ENCODE assay signal across 10 mouse cellular contexts in the genomic region with DNA sequence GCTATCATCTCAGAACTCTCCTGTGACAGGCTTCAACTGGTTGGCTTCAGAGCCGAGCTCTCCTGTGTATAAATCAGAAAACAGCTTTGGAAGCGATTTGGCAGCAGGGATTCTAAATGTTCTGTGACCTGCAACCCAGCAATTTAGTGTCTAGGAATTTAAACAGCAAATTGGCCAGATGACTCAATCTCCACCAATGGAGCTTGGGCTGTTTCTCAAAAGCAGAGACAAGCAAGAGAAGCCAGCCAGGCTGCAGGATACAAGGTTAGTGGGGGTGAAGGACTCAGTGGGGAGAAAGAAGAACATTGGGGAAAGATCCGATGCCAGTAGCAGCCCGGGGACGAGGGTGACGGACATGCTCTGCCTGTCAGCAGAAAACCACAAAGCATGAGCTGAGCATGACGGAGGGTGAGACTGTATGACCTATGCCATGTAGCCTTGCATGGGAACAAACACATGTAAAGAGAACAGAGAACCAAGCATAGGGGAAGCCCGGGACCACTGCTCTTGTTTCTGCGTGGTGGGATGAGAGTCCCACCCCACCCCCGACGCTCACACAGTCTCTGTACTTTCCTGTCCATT. TPM values are rescaled to one million over a fixed set of nuclear protein-coding genes. Genes with fewer than 3 reads are reported as not detected.
DNase-seq lines count a peak whose midpoint lies in the region; ATAC-seq and TF ChIP-seq lines count a peak whose summit lies in the region.
"Had no signal": no experiment of that assay in that cellular context is flagged by ENCODE, and none has a peak within 500 bp of the region (broad histone marks: within the 10 kb centered on the region; RNA-seq: fewer than 3 reads in every experiment).

No protein-coding gene starts in this region.

- no peaks in the 10 kb centered on the region for H3K9me3 ChIP-seq in forebrain, postnatal 0 days (ENCODE audit: low read length)
- H3K9me3 ChIP-seq in forebrain, embryonic 11.5 days (ENCODE audit: control insufficient read depth, low read length) = no peaks in the 10 kb centered on the region

- no peak overlapping the region for H3K9ac ChIP-seq in forebrain, postnatal 0 days
- H3K9ac ChIP-seq in forebrain, embryonic 11.5 days (ENCODE audit: low read length) = no peak overlapping the region

- no peak for DNase-seq in forebrain, postnatal 0 days
- DNase-seq in forebrain, embryonic 11.5 days (ENCODE audit: low spot score) = no peak
- no peak for DNase-seq in left cerebral cortex, adult 2 months (ENCODE audit: extremely low spot score in 1 of 2, low spot score in 2 of 2)
- no peak for DNase-seq in left cerebral cortex, postnatal 14 days (ENCODE audit: low spot score in 2 of 2)
- peak; percentile 67 for DNase-seq in NIH3T3 (ENCODE audit: low read depth)
- DNase-seq in thymus, adult 2 months = no peak
- no peak for DNase-seq in thymus, postnatal 10 days (ENCODE audit: low spot score in 2 of 2)
- DNase-seq: cerebellum, adult 18-20 months had no signal

- peak overlapping the region; percentile 15; the same call in 1 of the 2 replicates for H3K27ac ChIP-seq in forebrain, postnatal 0 days (ENCODE audit: low read depth, low read length)
- H3K27ac ChIP-seq in forebrain, embryonic 11.5 days (ENCODE audit: low read depth, low read length) = no peak overlapping the region
- peak overlapping the region; percentile 20; the same call in 1 of the 2 replicates for H3K27ac ChIP-seq in left cerebral cortex, adult 2 months
- H3K27ac ChIP-seq in thymus, adult 2 months (ENCODE audit: control insufficient read depth, insufficient read depth, low read length) = no peak overlapping the region

- no peaks in the 10 kb centered on the region for H3K36me3 ChIP-seq in forebrain, postnatal 0 days (ENCODE audit: insufficient read depth)
- no peaks in the 10 kb centered on the region for H3K36me3 ChIP-seq in forebrain, embryonic 11.5 days (ENCODE audit: control insufficient read depth, insufficient read depth, low read length)
- no peaks in the 10 kb centered on the region for H3K36me3 ChIP-seq in thymus, adult 2 months (ENCODE audit: control insufficient read depth, insufficient read depth, low read length)

- H3K4me2 ChIP-seq in forebrain, postnatal 0 days (ENCODE audit: low read depth) = no peak overlapping the region
- H3K4me2 ChIP-seq in forebrain, embryonic 11.5 days (ENCODE audit: low read depth, low read length, severe bottlenecking) = no peak overlapping the region

- TF ChIP-seq CTCF in forebrain, postnatal 0 days (IDR thresholded peaks at IDR 0.05; ENCODE audit: low read depth) = no peak
- no peak for TF ChIP-seq CTCF in left cerebral cortex, adult 2 months (IDR thresholded peaks at IDR 0.05)
- no peak for TF ChIP-seq CTCF in thymus, adult 2 months (IDR thresholded peaks at IDR 0.05; ENCODE audit: borderline replicate concordance, control insufficient read depth, extremely low read depth, insufficient read depth, low read length, poor library complexity)

- 60% methylated on average over 11 of the region's 11 CpGs for WGBS in forebrain, postnatal 0 days
- WGBS in forebrain, embryonic 11.5 days = 83% methylated on average over 11 of the region's 11 CpGs
- 33% methylated on average over 11 of the region's 11 CpGs for WGBS in thymus, adult 2 months

- H3K27me3 ChIP-seq in forebrain, postnatal 0 days (ENCODE audit: insufficient read depth, low read length) = no peaks in the 10 kb centered on the region
- H3K27me3 ChIP-seq in forebrain, embryonic 11.5 days (ENCODE audit: control insufficient read depth, insufficient read depth, low read length) = no peaks in the 10 kb centered on the region
- no peaks in the 10 kb centered on the region for H3K27me3 ChIP-seq in thymus, adult 2 months (ENCODE audit: control insufficient read depth, insufficient read depth, low read length)

- H3K4me1 ChIP-seq in forebrain, postnatal 0 days (ENCODE audit: insufficient read depth) = no peaks in the 10 kb centered on the region
- no peaks in the 10 kb centered on the region; the same call in 1 of the 2 replicates for H3K4me1 ChIP-seq in forebrain, embryonic 11.5 days (replicated peaks; ENCODE audit: control insufficient read depth, insufficient read depth, low read length)
- H3K4me1 ChIP-seq in thymus, adult 2 months (replicated peaks; ENCODE audit: control insufficient read depth, insufficient read depth, low read length) = 0 out of 2 replicates have a peak, but pooled peaks cover 8% of the 10 kb centered on the region

- TF ChIP-seq POLR2A in thymus, adult 2 months (IDR thresholded peaks at IDR 0.05; ENCODE audit: control insufficient read depth, extremely low read depth, insufficient read depth, low read length, poor library complexity) = no peak

- ATAC-seq in forebrain, postnatal 0 days = peak; percentile 54
- no peak for ATAC-seq in forebrain, embryonic 11.5 days (replicated peaks; ENCODE audit: low FRiP score)
- ATAC-seq in megakaryocyte progenitor cell, adult 5-6 weeks (replicated peaks; ENCODE audit: poor library complexity) = peak; percentile 11; the same call in 1 of the 2 replicates

- H3K4me3 ChIP-seq in forebrain, postnatal 0 days (ENCODE audit: low read depth, low read length) = no peak overlapping the region
- no peak overlapping the region for H3K4me3 ChIP-seq in forebrain, embryonic 11.5 days (ENCODE audit: low read depth, low read length)
- no peak overlapping the region for H3K4me3 ChIP-seq in left cerebral cortex, adult 2 months
- no peak overlapping the region for H3K4me3 ChIP-seq in thymus, adult 2 months (ENCODE audit: control insufficient read depth, insufficient read depth, low read length)

- intact Hi-C loops in left cerebral cortex, adult 2 months (cut with DNase I) = no loop called here
- intact Hi-C loops in left cerebral cortex, postnatal 14 days (cut with DNase I) = no loop called here

RNA-seq across cellular contexts. Expression of a gene that starts 26.4 kb away (rescaled TPM):
- 0.10 TPM in 1 of 2 replicates, not detected in the other for total RNA-seq in forebrain, postnatal 0 days (2014; rRNA removed)
- not detected in 2 replicates for polyA plus RNA-seq in forebrain, postnatal 0 days (2015; fragmentation: Nextera tagmentation; extraction: Ambion mirVana)
- polyA plus RNA-seq in forebrain, embryonic 11.5 days (2014; fragmentation: Nextera tagmentation; extraction: Ambion mirVana) = not detected in 2 replicates
- total RNA-seq in left cerebral cortex, adult 2 months (2021) = under 1 TPM in 1 of 2 experiments, not detected in 1; 0.18 TPM
- not detected for total RNA-seq in left cerebral cortex, postnatal 14 days (2021)
- total RNA-seq in megakaryocyte progenitor cell, adult 5-6 weeks (2015) = 11.4 and 14.1 TPM in 2 replicates
- 5.7 and 6.1 TPM in 2 replicates for total RNA-seq in megakaryocyte progenitor cell, adult 5-6 weeks (2017)
- polyA plus RNA-seq in thymus, adult 2 months (2012; rRNA removed) = 256 and 265 TPM in 2 replicates
- total RNA-seq: left cerebral cortex, postnatal 10 days had no signal

RNA-seq across cellular contexts. Expression of a gene that starts 35.2 kb away (rescaled TPM):
- total RNA-seq in forebrain, postnatal 0 days (2014; rRNA removed) = 66.9 and 69.4 TPM in 2 replicates
- 5.5 and 7.9 TPM in 2 replicates for polyA plus RNA-seq in forebrain, postnatal 0 days (2015; fragmentation: Nextera tagmentation; extraction: Ambion mirVana)
- polyA plus RNA-seq in forebrain, embryonic 11.5 days (2014; fragmentation: Nextera tagmentation; extraction: Ambion mirVana) = 3.2 and 4.3 TPM in 2 replicates
- total RNA-seq in left cerebral cortex, adult 2 months (2021) = 10 to 100 TPM; 57.9 to 62.2 TPM
- 10 to 100 TPM; 60.2 to 61.2 TPM for total RNA-seq in left cerebral cortex, postnatal 14 days (2021)
- 0.64 and 0.78 TPM in 2 replicates for total RNA-seq in megakaryocyte progenitor cell, adult 5-6 weeks (2015)
- total RNA-seq in megakaryocyte progenitor cell, adult 5-6 weeks (2017) = 2.4 and 4.5 TPM in 2 replicates
- polyA plus RNA-seq in thymus, adult 2 months (2012; rRNA removed) = 58.7 and 61.5 TPM in 2 replicates

RNA-seq across cellular contexts. Expression of a gene that starts 47.5 kb away (rescaled TPM):
- 22.2 and 31.5 TPM in 2 replicates for total RNA-seq in forebrain, postnatal 0 days (2014; rRNA removed)
- 55.5 and 60.4 TPM in 2 replicates for polyA plus RNA-seq in forebrain, postnatal 0 days (2015; fragmentation: Nextera tagmentation; extraction: Ambion mirVana)
- 57.6 and 59.2 TPM in 2 replicates for polyA plus RNA-seq in forebrain, embryonic 11.5 days (2014; fragmentation: Nextera tagmentation; extraction: Ambion mirVana)
- total RNA-seq in left cerebral cortex, adult 2 months (2021) = 10 to 100 TPM; 10.1 to 13.7 TPM
- total RNA-seq in left cerebral cortex, postnatal 14 days (2021) = 10 to 100 TPM in 1 of 2 experiments, 1 to 10 TPM in 1; 9.5 to 11.0 TPM
- 12.6 and 13.4 TPM in 2 replicates for total RNA-seq in megakaryocyte progenitor cell, adult 5-6 weeks (2015)
- total RNA-seq in megakaryocyte progenitor cell, adult 5-6 weeks (2017) = 14.8 TPM in 2 replicates
- polyA plus RNA-seq in thymus, adult 2 months (2012; rRNA removed) = 58.8 and 59.6 TPM in 2 replicates

Comparison
In these comparisons a context has a peak if more than half of its experiments do, and no peak if none do; other contexts are left out.
1. H3K27ac ChIP-seq: peak in forebrain, postnatal 0 days (single experiment) and left cerebral cortex, adult 2 months (single experiment); none in forebrain, embryonic 11.5 days (single experiment) and thymus, adult 2 months (single experiment).
2. RNA of a gene that starts 35.2 kb away (total RNA-seq): 66.9 to 69.4 TPM in forebrain, postnatal 0 days, 57.9 to 62.2 TPM in left cerebral cortex, adult 2 months and 60.2 to 61.2 TPM in left cerebral cortex, postnatal 14 days; 0.64 to 4.5 TPM in megakaryocyte progenitor cell, adult 5-6 weeks; every median in the first group is over 10 times any median in the second.